Mouse (Mus musculus) right cerebral cortex, adult 18-20 months (tissue): ENCODE measurements around the gene Hexim2.
A peak's percentile ranks its signal among the peaks of the same experiment; 100 is the strongest.

Experiments used
- DNase-seq: peaks from one replicate; pipeline ENCODE4 v3.0.0; 2022; ENCODE audit warnings: mixed read lengths

Gene Hexim2

DNA sequence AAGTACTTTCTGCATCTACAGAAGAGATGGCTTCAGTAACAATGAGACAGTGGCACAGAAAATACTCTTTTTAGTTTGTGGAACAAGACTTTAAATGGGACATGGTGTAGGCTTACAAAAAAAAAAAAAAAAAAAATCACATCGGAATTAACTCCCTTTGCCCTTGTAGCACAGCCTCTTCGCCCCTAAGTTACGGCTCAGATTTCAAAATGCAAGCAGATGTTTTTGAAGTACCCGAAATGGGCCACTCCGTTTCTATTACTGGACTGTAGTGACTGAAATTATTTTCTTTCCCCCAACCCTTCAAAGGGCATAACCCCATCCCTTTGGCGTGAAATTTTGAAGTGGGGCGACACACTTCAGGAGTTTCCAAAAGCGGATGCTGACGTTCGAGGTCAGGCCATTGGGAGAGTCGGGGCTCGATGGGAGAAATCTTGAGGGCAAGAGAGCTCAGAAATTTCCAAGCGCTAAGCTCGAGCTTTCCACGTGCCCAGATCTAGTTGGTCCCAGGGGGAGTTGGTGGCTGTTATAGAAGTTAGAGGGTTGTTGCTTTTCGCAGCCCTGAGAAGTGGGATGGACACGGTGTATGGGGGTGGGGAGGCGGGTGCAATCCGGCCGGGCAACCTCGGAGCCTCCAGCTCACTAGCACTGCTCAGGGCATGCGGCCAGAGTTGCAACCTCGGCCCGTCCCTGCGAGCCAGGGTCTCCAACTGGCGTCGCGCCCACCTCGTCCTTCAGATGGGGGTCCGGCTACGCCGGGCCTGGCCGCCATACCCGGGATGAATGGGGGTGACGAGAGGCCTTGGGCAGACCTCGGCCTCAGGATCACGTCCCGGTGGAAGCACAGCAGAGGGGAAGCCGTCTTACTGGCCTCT lies at the start of gene Hexim2:
Hexim2 (plus strand) TSS at position 729 of the 875 bp plus-strand sequence.
- DNase-seq: no peak

GRCm38 (mm10) chr11:103093306-103093705 lies 38.9 kb upstream of the Hexim2 start:
- no peak for DNase-seq

DNA sequence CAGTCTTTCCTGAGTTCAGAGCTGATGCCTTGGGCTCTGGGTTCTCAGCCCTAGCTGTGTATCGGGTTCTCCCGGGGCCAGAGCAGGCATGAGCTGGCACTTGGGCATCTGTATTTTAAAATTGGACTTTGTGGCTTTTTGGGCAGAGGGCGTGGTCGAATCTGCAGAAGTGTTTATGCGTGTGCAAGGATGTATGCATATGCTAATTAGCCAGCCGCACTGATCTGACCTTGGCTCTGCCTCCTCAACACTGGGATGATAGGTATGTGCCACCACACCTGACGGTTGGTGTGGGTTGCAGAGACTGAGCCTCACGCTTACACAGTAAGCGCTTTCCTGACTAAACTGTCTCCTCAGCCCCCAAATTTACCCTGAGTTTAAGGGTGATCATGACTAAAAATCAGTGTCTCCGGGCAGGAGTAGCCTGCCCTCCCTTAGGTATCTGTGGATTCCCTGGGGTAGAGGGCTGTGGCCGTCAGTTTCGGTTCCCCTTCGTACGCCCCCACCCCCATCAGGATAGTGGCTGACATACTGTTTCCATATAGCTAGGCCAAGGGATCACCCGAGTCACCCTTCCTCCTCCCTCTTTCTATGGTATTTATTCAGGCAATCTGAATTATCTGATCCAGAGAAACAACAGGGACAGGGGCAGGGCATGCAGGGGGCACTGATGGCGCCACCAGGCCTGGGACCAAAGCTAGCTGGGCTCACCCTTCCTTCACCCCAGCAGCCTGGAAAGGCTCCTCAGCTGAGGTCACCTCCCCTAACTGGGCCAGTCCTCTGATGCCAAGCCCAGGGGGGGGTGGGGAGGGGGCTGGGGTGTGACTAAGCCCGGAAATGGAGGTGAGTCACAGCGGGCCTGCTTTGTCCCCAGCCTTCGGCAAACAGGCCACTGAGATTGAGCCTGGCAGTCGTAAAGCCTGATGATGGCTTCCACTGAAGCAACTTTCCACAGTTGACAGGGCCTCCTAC lies 38.1 kb upstream of the Hexim2 start:
- no peak for DNase-seq

DNA sequence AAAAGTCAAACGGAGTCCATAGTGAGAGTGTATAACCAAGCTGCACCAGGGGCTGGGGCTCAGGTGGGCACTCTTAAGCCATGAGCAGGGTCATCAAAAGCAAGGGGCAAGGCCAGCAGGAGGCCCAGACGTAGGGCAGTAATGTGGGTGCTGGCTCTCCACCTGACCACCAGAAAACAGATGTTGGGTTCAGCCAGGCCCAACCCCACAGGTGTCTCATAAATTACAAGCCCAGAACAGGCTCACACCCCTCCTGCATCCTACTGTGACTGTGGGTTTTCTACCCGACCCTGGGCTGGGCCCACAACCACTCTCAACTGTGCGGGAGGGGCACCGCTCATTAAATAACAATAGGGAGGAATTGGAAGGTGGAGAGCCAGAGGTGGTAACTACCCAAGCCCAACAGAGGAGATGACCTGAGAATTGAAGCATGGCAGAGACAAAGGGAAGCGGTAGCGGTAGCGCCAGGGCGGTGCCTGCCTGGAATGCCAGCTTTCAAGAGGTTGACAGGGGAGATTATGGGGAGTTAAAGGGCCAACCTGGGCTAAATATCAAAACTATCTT lies 37.0 kb upstream of the Hexim2 start:
- DNase-seq: no peak

- DNase-seq: no peak
Measured at GRCm38 (mm10) chr11:103095801-103096200, 36.4 kb upstream of the Hexim2 start.

DNA sequence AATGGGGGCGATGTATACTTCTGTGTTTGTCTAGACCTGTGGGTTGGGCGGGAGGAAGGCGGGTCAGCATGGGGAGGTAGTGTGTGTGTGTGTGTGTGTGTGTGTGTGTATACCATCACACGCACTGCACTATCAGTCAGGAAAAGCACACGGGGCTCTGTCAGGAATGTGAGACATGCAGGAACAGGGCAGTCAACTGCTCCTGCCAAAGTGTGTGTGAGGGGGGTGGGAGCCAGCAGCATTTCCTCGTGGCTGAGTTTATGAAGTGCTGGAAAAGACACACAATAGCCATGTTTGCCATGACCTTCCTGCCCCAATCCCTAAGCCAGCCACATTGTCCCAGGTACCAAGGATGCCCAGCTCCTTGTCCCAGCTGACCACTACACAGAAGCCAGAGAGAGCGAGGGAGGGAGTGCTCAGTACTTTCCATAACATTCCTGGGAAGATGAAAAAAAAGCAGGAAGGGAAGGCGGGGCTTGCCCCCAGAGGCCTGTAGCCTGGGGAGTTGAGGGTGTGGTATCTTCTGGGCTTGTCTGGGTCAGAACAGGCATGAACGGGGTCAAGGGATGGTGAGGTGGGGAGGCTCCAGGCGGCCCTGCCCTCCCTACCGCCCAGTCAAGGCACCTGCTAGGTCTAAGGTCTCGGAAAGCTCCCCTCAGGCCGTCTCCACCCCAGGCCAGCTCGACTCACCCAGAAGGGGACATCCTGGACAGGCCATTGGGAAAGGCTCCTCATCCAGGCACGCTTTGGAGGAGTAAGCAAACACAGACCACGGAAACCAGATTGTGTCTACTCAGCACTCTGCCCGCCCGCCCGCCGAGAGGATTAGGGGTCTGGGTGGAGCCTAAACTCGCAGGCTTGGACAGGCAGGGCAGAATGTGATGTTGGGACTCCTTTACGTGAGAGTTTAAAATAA lies 35.0 kb upstream of the Hexim2 start:
- no peak for DNase-seq

DNA sequence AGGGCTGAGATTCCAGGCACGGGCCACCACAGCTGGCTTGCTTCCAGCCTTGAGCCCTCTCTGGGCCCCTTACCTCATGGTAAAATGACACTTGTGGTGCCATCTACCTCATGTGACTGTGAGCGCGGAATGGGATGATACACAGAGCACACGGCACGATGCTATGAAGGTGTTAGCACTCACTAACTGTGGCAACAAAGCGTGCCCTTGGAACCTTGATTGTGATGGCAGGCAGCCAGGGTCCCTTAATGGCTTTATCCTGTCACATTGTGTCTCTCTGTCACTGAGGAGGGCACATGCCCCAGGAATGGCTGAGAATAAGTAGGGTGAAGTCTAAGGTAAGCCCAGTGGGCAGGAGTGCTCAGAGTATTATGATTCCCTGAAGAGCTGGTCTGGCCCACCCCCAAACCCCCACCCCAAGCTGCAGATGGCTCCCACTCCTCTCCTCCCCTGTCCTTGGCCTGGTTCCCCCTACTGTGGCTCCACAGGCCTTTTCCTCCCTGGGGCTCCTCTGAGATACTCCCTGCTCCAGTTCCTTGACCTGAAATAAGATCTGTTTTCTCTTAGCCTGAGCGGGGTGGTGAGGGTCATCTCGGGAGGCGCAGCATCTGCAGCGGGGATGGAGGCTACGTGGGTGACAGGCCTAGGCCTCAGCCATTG lies 33.6 kb upstream of the Hexim2 start:
- DNase-seq: no peak

- DNase-seq: no peak
Measured at GRCm38 (mm10) chr11:103099352-103099940, 32.8 kb upstream of the Hexim2 start.

DNA sequence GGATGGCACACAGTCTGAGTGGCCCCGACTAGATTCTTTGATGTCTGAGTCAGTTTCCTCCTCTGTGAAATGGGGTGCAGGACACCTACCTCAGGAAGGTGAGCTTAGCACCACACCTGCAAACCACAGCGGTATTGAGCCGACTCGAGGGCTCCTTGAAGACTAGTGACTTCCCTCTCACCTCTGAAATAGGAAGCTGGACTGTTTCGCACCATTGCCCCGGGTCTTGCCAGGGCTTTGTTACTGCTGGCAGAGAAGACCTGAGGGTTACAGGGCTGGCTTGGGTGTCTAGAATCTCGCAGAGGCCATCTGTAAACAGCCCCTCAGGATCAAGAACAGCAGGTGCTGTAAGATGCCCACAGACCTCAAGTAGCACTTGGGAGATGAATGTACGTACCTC lies 31.9 kb upstream of the Hexim2 start:
- DNase-seq: no peak

- DNase-seq: peak; percentile 74
Measured at GRCm38 (mm10) chr11:103101481-103101865, 30.8 kb upstream of the Hexim2 start, which contains the start of the genes Plcd3 and Acbd4. Gene Plcd3 (minus strand): TSS chr11:103101658. Gene Acbd4 (plus strand): TSS chr11:103101682.

- DNase-seq: peak; percentile 80
Measured at GRCm38 (mm10) chr11:103101866-103102501, 30.2 kb upstream of the Hexim2 start.

- peak; percentile 96 for DNase-seq
Measured at GRCm38 (mm10) chr11:103102725-103103349, 29.4 kb upstream of the Hexim2 start.

GRCm38 (mm10) chr11:103103621-103104020 lies 28.6 kb upstream of the Hexim2 start:
- DNase-seq: no peak

DNA sequence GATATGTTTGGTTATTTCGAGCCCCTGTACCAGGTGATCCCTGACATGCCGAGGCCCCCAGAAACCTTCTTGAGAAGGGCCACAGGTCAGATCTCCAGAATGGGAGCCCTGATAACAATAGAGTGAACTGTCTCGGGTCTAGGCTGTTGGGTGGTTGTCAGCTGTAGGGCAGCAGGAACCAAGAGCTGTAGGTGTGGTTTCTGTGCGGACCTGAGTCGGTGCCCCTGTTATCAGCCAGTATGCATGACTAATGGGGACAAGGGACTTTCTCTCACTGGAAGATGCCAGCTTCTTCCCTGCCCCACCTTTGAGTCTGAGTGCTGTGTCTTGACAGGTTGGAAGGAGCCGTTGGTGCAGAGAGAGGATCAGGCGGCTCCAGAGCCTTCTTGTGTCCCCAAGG lies 27.8 kb upstream of the Hexim2 start:
- no peak for DNase-seq

DNA sequence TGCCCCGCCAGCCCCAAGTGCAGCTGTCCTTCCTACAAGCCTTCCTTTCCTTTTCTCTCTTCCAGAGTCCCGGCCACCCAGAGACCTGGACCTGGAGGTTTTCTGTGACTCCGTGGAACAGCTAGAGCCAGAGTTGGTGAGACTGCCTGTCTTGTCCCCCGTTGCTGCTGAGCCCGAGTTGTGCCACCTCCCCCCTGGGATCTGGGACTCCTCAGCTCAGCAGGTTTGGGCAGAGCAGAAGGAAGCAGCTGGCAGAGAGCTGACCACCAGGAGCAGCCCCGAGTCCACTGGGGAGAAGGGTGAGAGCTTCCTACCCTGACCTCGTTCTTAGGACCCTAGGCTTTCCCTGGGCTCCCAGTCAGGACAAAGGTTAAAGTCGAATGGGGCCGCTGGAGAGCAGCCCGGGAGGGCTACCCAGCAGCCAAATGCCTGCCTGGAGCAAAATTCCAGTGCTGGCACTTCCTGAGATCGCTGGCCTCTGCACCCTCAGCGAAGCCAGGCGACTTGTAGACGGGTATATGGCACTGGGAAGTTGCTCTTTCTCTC lies 27.0 kb upstream of the Hexim2 start:
- DNase-seq: no peak

DNA sequence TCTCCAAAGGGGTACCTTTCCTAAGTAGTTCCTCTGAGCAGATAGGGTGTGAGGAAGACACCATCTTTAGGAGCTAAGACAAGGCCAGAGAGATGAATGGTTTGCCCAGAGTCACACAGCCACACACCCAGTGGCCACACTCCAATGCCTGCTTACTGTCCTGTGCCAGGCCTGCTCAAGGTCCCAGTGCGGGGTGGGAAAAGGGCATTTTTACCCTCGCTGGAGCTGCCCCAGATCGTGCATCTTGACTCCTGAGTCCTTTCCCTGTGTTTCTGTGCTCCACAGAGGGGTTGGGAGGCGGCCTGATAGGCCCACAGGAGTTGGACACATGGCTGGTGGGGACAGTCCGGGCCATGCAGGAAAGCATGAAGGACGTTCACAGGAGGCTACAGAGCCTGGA lies 26.4 kb upstream of the Hexim2 start:
- DNase-seq: no peak

- DNase-seq: no peak
Measured at GRCm38 (mm10) chr11:103106386-103106785, 25.8 kb upstream of the Hexim2 start.

GRCm38 (mm10) chr11:103111301-103111700 lies 20.9 kb upstream of the Hexim2 start:
- DNase-seq: no peak

DNA sequence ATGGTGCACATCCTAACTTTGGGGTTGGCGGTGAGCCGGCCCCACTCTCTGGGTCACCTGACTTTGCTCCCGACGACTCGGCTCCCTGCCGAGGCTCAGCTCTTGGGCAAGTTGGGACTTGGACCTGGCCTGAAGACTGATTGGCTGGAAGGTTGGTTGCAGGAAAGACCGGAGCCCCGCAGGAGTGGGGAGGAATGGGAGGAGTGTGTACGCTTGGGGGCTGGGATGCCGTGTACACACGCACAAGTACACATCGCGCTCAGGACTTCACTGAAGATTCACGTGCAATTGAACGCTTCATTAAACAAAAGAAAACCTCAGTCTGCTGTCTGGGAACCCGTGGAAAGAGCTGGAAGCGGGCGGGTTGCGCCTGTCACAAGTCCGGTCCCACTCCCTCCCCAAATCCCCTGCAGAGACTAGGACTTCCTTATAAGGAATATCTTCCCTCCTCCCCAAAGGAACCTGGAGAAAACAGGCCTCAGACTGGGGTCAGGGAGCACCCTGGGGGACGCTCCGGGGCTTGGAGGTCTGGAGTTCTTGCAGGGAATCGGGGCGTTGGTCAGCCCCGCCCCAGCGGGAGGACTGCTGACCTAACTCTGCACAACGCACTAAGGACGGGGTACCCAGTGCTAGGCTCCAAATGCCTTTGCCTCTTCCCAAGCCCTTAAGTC lies 20.2 kb upstream of the Hexim2 start:
- peak; percentile 29 for DNase-seq
